Mouse (Mus musculus): ENCODE measurements around the gene Smap2. TPM values are rescaled to one million over a fixed set of nuclear protein-coding genes. Genes with fewer than 3 reads are reported as not detected.

The Smap2 gene
- total RNA-seq, 2 experiments from 2014 or later = 156 to 157 TPM

GRCm38 (mm10) chr4:121021911-121022310 lies 4.9 kb upstream of the Smap2 start:
- DNase-seq (ENCODE audit: extremely low spot score in 1 of 2, low spot score in 1 of 2) = no peak

GRCm38 (mm10) chr4:121020040-121020790 lies 3.2 kb upstream of the Smap2 start:
- DNase-seq (ENCODE audit: extremely low spot score in 1 of 2, low spot score in 1 of 2) = no peak

GRCm38 (mm10) chr4:121018250-121018649 lies 1.2 kb upstream of the Smap2 start:
- DNase-seq (ENCODE audit: extremely low spot score in 1 of 2, low spot score in 1 of 2) = no peak

- DNase-seq (ENCODE audit: extremely low spot score in 1 of 2, low spot score in 1 of 2) = peak; percentile 29 to 51
Measured at GRCm38 (mm10) chr4:121016021-121016898, 787 bp downstream of the Smap2 start.

GRCm38 (mm10) chr4:121015268-121015659 lies 1.8 kb downstream of the Smap2 start:
- DNase-seq (ENCODE audit: extremely low spot score in 1 of 2, low spot score in 1 of 2) = no peak

- DNase-seq (ENCODE audit: extremely low spot score in 1 of 2, low spot score in 1 of 2) = no peak
Measured at GRCm38 (mm10) chr4:121014594-121015267, 2.3 kb downstream of the Smap2 start.

- no peak for DNase-seq (ENCODE audit: extremely low spot score in 1 of 2, low spot score in 1 of 2)
Measured at GRCm38 (mm10) chr4:121010770-121011549, 6.1 kb downstream of the Smap2 start.

- DNase-seq (ENCODE audit: extremely low spot score in 1 of 2, low spot score in 1 of 2) = no peak
Measured at GRCm38 (mm10) chr4:121009151-121009550, 7.9 kb downstream of the Smap2 start.

- no peak for DNase-seq (ENCODE audit: extremely low spot score in 1 of 2, low spot score in 1 of 2)
Measured at GRCm38 (mm10) chr4:121008071-121008745, 8.8 kb downstream of the Smap2 start.

GRCm38 (mm10) chr4:121007006-121007405 lies 10.0 kb downstream of the Smap2 start:
- no peak for DNase-seq (ENCODE audit: extremely low spot score in 1 of 2, low spot score in 1 of 2)

- no peak for DNase-seq (ENCODE audit: extremely low spot score in 1 of 2, low spot score in 1 of 2)
Measured at GRCm38 (mm10) chr4:121004679-121005078, 12.4 kb downstream of the Smap2 start.

GRCm38 (mm10) chr4:121003611-121004091 lies 13.4 kb downstream of the Smap2 start:
- no peak for DNase-seq (ENCODE audit: extremely low spot score in 1 of 2, low spot score in 1 of 2)

- no peak for DNase-seq (ENCODE audit: extremely low spot score in 1 of 2, low spot score in 1 of 2)
Measured at GRCm38 (mm10) chr4:121002400-121003171, 14.5 kb downstream of the Smap2 start.

- DNase-seq (ENCODE audit: extremely low spot score in 1 of 2, low spot score in 1 of 2) = no peak
Measured at GRCm38 (mm10) chr4:121001659-121002058, 15.4 kb downstream of the Smap2 start.

GRCm38 (mm10) chr4:121001042-121001441 lies 16.0 kb downstream of the Smap2 start:
- DNase-seq (ENCODE audit: extremely low spot score in 1 of 2, low spot score in 1 of 2) = no peak

- DNase-seq (ENCODE audit: extremely low spot score in 1 of 2, low spot score in 1 of 2) = no peak
Measured at GRCm38 (mm10) chr4:120995911-120996310, 21.1 kb downstream of the Smap2 start.

- DNase-seq (ENCODE audit: extremely low spot score in 1 of 2, low spot score in 1 of 2) = no peak
Measured at GRCm38 (mm10) chr4:120993025-120993424, 24.0 kb downstream of the Smap2 start.

GRCm38 (mm10) chr4:120992284-120992683 lies 24.8 kb downstream of the Smap2 start:
- no peak for DNase-seq (ENCODE audit: extremely low spot score in 1 of 2, low spot score in 1 of 2)

- DNase-seq (ENCODE audit: extremely low spot score in 1 of 2, low spot score in 1 of 2) = no peak
Measured at GRCm38 (mm10) chr4:120987319-120987718, 29.7 kb downstream of the Smap2 start.
